Mouse (Mus musculus) stomach, postnatal 0 days (tissue): ENCODE data around the gene Kcnk12.

ENCODE experiments used
- CTCF ChIP-seq: IDR thresholded peaks from 2 replicates; pipeline ENCODE4 v1.5.1; 2016; ENCODE audit warnings: antibody characterized with exemption, low read depth, mild to moderate bottlenecking, moderate library complexity
- EP300 ChIP-seq: optimal IDR thresholded peaks from 2 replicates; pipeline ENCODE3; 2016; ENCODE audit warnings: antibody characterized with exemption

GRCm38 (mm10) chr17:87797688-87798291 is at the start of gene Kcnk12:
- TF ChIP-seq CTCF (peak; percentile 29), EP300 (no peak)
